Mouse (Mus musculus): ENCODE results near the gene Gpatch4. TPM values are rescaled to one million over a fixed set of nuclear protein-coding genes. Genes with fewer than 3 reads are reported as not detected.
A peak's percentile ranks its signal among the peaks of the same experiment; 100 is the strongest.

Gene Gpatch4
- polyA plus RNA-seq, 1 experiment from 2014 or later = 14.7 TPM

DNA sequence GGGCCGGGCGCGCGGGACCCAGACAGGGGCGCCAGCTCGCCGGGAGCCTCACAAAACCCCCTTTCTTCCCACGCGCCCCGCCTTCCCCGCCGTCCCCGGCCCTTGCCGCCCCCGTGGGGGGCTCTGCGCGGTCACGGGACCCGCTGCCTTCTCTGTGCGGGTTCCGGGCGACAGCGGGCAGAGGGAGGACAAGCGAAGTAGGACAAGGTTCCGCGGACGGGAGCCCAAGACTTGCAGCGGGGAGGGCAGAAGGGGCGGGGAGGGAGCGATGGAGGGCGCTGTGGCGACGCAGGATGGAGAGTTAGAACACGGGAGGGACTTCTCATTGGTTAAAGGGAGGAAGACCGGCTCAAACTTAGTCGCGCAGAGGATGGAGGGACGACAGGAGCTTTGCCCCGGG lies 42.7 kb upstream of the Gpatch4 start, which contains the start of gene Bcan:
TSS of gene Bcan (minus strand) at position 50 of the 400 bp plus-strand sequence.
- Histone ChIP-seq H3K9me3 (ENCODE audit: control insufficient read depth, low read length) (no peaks in the 10 kb centered on the region), H3K4me3 (ENCODE audit: control insufficient read depth in 1 of 2, insufficient read depth in 1 of 2, low read depth in 1 of 2, low read length in 2 of 2) (peak within 1 kb of the TSS; percentile 26 to 41), H3K36me3 (ENCODE audit: control insufficient read depth, insufficient read depth, low read length) (no peaks in the 10 kb centered on the region), H3K4me1 (ENCODE audit: control insufficient read depth in 2 of 2, insufficient read depth in 2 of 2, low read length in 2 of 2) (peaks cover 3 to 25% of the 10 kb centered on the region in 2 experiments; a peak in 3 of 4 replicates), H3K4me2 (ENCODE audit: low read length) (peak within 1 kb of the TSS; percentile 68), H3K9ac (ENCODE audit: low read length) (peak within 1 kb of the TSS; percentile 17; the same call in 1 of the 2 replicates), H3K27me3 (ENCODE audit: control insufficient read depth, insufficient read depth, low read length) (peaks cover 95% of the 10 kb centered on the region), H3K27ac (replicated peaks in 1 of 2; ENCODE audit: control insufficient read depth in 1 of 2, insufficient read depth in 1 of 2, low read depth in 2 of 2, low read length in 2 of 2) (no peak within 1 kb of the TSS)
- under 1% methylated on average over 36 of the region's 39 CpGs for WGBS
- no peak for ATAC-seq (ENCODE audit: insufficient number of reproducible peaks, insufficient read depth, low FRiP score, low read depth)

DNA sequence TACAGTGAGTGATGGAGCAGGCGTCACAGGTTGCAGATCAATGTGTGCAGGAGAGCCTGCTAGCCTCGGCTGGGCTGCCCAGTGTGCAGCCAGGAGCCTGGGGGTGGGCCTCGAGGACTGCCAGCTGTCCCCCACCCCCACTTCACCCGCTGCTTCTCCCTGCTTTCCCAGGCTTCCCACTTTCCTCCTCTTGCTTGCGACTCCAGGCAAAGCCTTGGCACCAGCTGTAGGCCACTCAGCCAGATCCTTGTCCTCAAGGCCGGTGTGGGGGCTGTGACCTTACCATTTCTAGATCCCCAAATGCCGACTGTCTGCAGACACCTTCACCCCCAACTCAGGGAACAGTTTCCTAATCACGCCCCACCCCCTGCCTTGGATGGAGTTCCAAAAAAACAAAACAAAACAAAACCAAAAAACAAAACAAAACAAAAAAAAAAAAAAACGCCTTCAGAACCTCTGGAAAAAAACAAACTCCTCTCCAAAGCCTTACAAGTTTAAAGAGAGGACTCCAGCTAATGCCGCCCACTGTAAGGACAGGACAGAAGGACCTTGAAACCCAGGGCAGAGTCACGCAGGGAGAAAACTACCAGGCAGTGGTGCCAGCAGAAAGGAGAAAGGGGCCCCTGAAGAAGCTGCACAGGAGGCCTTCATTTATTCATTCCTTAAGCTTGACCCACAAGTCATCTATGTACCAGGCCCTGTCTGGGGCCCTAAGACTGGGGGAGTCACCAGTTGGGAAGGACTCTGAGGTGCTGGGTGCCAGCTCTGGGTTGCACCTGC lies 41.9 kb upstream of the Gpatch4 start:
- H3K9me3 ChIP-seq (ENCODE audit: control insufficient read depth, low read length) = peaks cover under 1% of the 10 kb centered on the region; the same call in 1 of the 2 replicates
- H3K9ac ChIP-seq (ENCODE audit: low read length) = no peak overlapping the region
- no peak for ATAC-seq (ENCODE audit: insufficient number of reproducible peaks, insufficient read depth, low FRiP score, low read depth)
- H3K4me2 ChIP-seq (ENCODE audit: low read length) = no peak overlapping the region; the same call in 1 of the 2 replicates
- H3K27me3 ChIP-seq (ENCODE audit: control insufficient read depth, insufficient read depth, low read length) = peaks cover 87% of the 10 kb centered on the region
- no peak overlapping the region for H3K27ac ChIP-seq (replicated peaks in 1 of 2; ENCODE audit: control insufficient read depth in 1 of 2, insufficient read depth in 1 of 2, low read depth in 2 of 2, low read length in 2 of 2)
- no peak overlapping the region for H3K4me3 ChIP-seq (ENCODE audit: control insufficient read depth in 1 of 2, insufficient read depth in 1 of 2, low read depth in 1 of 2, low read length in 2 of 2)
- peaks cover 6 to 25% of the 10 kb centered on the region in 2 experiments; a peak in 3 of 4 replicates for H3K4me1 ChIP-seq (ENCODE audit: control insufficient read depth in 2 of 2, insufficient read depth in 2 of 2, low read length in 2 of 2)
- no peaks in the 10 kb centered on the region for H3K36me3 ChIP-seq (ENCODE audit: control insufficient read depth, insufficient read depth, low read length)
- WGBS = 12% methylated on average over 11 of the region's 11 CpGs

GRCm38 (mm10) chr3:88002291-88002976 lies 40.5 kb upstream of the Gpatch4 start:
- Histone ChIP-seq H3K27me3 (ENCODE audit: control insufficient read depth, insufficient read depth, low read length) (peaks cover 73% of the 10 kb centered on the region), H3K9me3 (ENCODE audit: control insufficient read depth, low read length) (peaks cover 3% of the 10 kb centered on the region; the same call in 1 of the 2 replicates), H3K36me3 (ENCODE audit: control insufficient read depth, insufficient read depth, low read length) (no peaks in the 10 kb centered on the region), H3K4me2 (ENCODE audit: low read length) (0 out of 2 replicates have a peak overlapping the region, but pooled peaks have one; percentile 5), H3K27ac (replicated peaks in 1 of 2; ENCODE audit: control insufficient read depth in 1 of 2, insufficient read depth in 1 of 2, low read depth in 2 of 2, low read length in 2 of 2) (no peak overlapping the region), H3K4me1 (ENCODE audit: control insufficient read depth in 2 of 2, insufficient read depth in 2 of 2, low read length in 2 of 2) (peaks cover 10 to 22% of the 10 kb centered on the region in 2 experiments), H3K4me3 (ENCODE audit: control insufficient read depth in 1 of 2, insufficient read depth in 1 of 2, low read depth in 1 of 2, low read length in 2 of 2) (no peak overlapping the region), H3K9ac (ENCODE audit: low read length) (no peak overlapping the region)
- ATAC-seq (ENCODE audit: insufficient number of reproducible peaks, insufficient read depth, low FRiP score, low read depth) = no peak
- 3% methylated on average over 17 of the region's 17 CpGs for WGBS

DNA sequence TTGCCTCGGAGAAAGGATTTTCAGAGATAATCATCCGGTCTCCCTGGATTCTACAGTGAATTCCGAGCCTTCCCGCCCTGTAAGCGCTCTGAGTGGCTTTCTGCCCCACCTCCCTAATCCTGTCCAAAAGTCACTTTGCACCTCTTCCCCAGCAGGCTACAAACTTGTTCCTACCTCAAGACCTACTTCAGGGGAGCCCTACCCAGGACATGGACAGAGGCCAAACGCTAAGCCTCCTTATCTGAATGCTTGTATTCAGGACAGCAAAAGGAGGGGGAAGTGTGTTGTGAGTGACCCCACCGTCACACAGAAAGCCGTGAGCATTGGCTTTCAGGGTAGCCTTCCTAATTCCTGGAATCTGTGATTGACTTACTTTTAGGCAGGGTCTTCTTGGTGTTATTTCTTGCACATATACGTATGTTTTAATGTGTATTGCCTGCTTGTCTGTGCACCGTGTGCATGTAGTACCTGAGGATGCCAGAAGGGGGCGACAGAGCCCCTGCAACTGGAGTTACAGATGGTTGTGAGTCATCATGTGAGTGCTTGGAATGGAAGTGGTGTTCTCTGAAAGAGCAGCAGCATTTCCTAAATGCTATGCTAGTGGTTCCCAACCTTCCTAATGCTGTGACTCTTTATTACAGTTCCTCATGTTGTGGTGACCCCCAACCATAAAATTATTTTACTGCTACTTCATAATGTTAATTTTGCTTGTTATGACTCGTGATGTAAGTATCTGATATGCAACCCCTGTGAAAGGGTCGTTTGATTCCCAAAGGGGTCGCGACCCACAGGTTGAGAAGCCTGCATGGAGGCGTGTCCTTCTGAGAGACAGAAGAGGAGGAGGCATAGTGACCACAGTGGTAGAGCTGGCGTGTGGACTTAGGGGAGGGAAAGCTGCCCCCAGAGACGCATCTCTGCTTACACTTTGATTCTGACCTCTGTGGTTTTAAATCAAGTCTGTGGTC lies 36.8 kb upstream of the Gpatch4 start:
- Histone ChIP-seq H3K36me3 (ENCODE audit: control insufficient read depth, insufficient read depth, low read length) (no peaks in the 10 kb centered on the region), H3K27ac (replicated peaks in 1 of 2; ENCODE audit: control insufficient read depth in 1 of 2, insufficient read depth in 1 of 2, low read depth in 2 of 2, low read length in 2 of 2) (no peak overlapping the region; a peak in 1 of 4 replicates), H3K9me3 (ENCODE audit: control insufficient read depth, low read length) (peaks cover 3% of the 10 kb centered on the region; the same call in 1 of the 2 replicates), H3K4me2 (ENCODE audit: low read length) (0 out of 2 replicates have a peak overlapping the region, but pooled peaks have one; percentile 1), H3K4me3 (ENCODE audit: control insufficient read depth in 1 of 2, insufficient read depth in 1 of 2, low read depth in 1 of 2, low read length in 2 of 2) (no peak overlapping the region), H3K4me1 (ENCODE audit: control insufficient read depth in 2 of 2, insufficient read depth in 2 of 2, low read length in 2 of 2) (peaks cover 7 to 10% of the 10 kb centered on the region in 2 experiments; a peak in 3 of 4 replicates), H3K27me3 (ENCODE audit: control insufficient read depth, insufficient read depth, low read length) (peaks cover 39% of the 10 kb centered on the region), H3K9ac (ENCODE audit: low read length) (no peak overlapping the region)
- ATAC-seq (ENCODE audit: insufficient number of reproducible peaks, insufficient read depth, low FRiP score, low read depth) = no peak
- 65% methylated on average over 18 of the region's 18 CpGs for WGBS

DNA sequence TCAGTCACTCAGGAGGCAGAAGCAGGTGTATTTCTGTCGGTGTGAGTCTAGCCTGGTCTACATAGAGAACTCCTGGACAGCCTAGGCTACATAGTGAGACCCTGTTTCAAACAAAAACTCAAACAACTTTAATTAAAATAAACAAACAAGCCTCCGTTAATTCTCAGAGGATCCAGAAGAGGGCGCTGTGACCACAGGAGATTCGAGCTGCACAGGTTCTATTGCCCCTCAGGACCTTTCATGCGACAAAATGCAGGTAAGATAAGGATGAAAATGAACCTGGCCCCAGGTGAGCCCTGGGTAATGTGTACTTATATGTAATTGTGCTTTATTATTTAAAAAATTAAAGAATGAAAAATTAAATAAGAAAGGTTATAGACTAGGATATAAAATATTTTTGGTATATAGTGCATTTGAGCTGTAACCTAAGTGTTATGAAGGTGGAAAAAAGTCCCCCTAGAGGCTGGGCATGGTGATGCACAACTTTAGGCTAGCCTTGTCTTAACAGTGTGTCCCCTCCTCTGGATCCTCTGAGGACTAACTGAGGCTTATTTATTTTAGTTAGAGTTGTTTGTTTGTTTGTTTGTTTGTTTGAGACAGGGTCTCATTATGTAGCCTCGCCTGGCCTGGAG lies 32.2 kb upstream of the Gpatch4 start:
- no peak for ATAC-seq (ENCODE audit: insufficient number of reproducible peaks, insufficient read depth, low FRiP score, low read depth)
- Histone ChIP-seq H3K4me2 (ENCODE audit: low read length) (no peak overlapping the region), H3K36me3 (ENCODE audit: control insufficient read depth, insufficient read depth, low read length) (no peaks in the 10 kb centered on the region), H3K4me1 (ENCODE audit: control insufficient read depth in 2 of 2, insufficient read depth in 2 of 2, low read length in 2 of 2) (peaks cover 4 to 9% of the 10 kb centered on the region in 2 experiments; a peak in 3 of 4 replicates), H3K27ac (replicated peaks in 1 of 2; ENCODE audit: control insufficient read depth in 1 of 2, insufficient read depth in 1 of 2, low read depth in 2 of 2, low read length in 2 of 2) (no peak overlapping the region), H3K4me3 (ENCODE audit: control insufficient read depth in 1 of 2, insufficient read depth in 1 of 2, low read depth in 1 of 2, low read length in 2 of 2) (no peak overlapping the region), H3K9me3 (ENCODE audit: control insufficient read depth, low read length) (peaks cover 3% of the 10 kb centered on the region; the same call in 1 of the 2 replicates), H3K27me3 (ENCODE audit: control insufficient read depth, insufficient read depth, low read length) (peaks cover 6% of the 10 kb centered on the region; the same call in 1 of the 2 replicates), H3K9ac (ENCODE audit: low read length) (no peak overlapping the region)
- WGBS = 8% methylated on average over 6 of the region's 6 CpGs

DNA sequence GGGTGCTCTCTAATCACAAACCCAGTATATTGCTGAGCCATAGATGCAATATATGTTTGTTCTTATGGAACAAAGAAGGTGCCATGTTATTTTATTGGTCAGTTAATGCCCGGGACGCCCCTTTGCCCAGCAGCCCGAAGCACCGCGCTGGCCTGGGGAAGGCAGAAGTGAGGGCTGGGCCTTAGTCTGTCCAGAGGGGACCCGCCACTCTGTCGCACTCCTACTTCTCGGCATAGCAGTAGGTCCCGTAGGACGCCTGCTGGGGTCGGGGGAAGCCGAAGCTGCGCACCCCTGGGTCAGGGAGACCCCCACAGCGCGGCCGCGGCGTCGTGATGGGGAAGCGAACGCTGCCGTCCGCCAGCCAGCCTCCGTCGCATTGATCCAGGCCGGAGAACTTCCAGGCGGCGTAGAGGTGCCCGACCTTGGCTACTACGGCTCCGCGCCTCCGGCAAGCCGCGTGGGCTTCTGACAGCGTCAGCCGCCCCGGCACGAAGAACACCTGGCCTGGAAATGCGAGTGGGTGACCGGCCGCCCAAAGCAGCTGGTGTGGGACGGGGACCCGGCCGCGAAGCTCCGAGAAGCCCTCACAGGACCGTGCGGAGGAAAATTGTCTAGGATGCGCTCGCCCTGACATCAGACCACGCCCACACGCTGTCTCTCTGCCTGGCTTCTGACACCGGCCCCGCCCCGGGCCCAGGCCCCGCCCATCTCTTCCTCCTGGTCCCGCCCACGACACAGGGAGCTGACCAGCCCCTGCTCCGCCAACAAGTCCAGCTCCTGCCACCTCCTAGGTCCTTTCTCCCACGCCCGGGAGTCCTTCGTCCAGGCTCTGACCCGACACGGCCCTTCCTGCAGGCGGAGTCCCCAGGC lies 20.4 kb upstream of the Gpatch4 start:
- no peaks in the 10 kb centered on the region for H3K36me3 ChIP-seq (ENCODE audit: control insufficient read depth, insufficient read depth, low read length)
- H3K9ac ChIP-seq (ENCODE audit: low read length) = peak overlapping the region; percentile 27; the same call in 1 of the 2 replicates
- H3K4me3 ChIP-seq (ENCODE audit: control insufficient read depth in 1 of 2, insufficient read depth in 1 of 2, low read depth in 1 of 2, low read length in 2 of 2) = peak overlapping the region; percentile 48 to 64
- no peak overlapping the region for H3K27ac ChIP-seq (replicated peaks in 1 of 2; ENCODE audit: control insufficient read depth in 1 of 2, insufficient read depth in 1 of 2, low read depth in 2 of 2, low read length in 2 of 2)
- H3K4me1 ChIP-seq (ENCODE audit: control insufficient read depth in 2 of 2, insufficient read depth in 2 of 2, low read length in 2 of 2) = peaks cover 9 to 11% of the 10 kb centered on the region in 2 experiments; a peak in 3 of 4 replicates
- peaks cover 75% of the 10 kb centered on the region for H3K27me3 ChIP-seq (ENCODE audit: control insufficient read depth, insufficient read depth, low read length)
- WGBS = 1% methylated on average over 63 of the region's 66 CpGs
- ATAC-seq (ENCODE audit: insufficient number of reproducible peaks, insufficient read depth, low FRiP score, low read depth) = peak; percentile 83
- no peaks in the 10 kb centered on the region for H3K9me3 ChIP-seq (ENCODE audit: control insufficient read depth, low read length)
- peak overlapping the region; percentile 90 for H3K4me2 ChIP-seq (ENCODE audit: low read length)
